Mouse (Mus musculus) heart, embryonic 10.5 days (tissue): ENCODE data around the gene Gm11568. TPM values are rescaled to one million over a fixed set of nuclear protein-coding genes. Genes with fewer than 3 reads are reported as not detected.

Experiments
- polyA plus RNA-seq: library from polyadenylated mRNA; unstranded; fragments of >200 nt; fragmentation: Nextera tagmentation; extraction: Ambion mirVana; gene quantifications from 2 replicates; pipeline ENCODE4 v1.2.1, GENCODE M21; 2016

Gm11568 gene
- polyA plus RNA-seq, 1 experiment from 2014 or later = not detected

Other genes starting within 250 kb of the Gm11568 start
- gene Gm11937, start 247.7 kb upstream of the Gm11568 start, polyA plus RNA-seq = not detected in 2 replicates
- not detected in 2 replicates for gene Krtap2-4, start 243.1 kb upstream of the Gm11568 start, polyA plus RNA-seq
- gene Gm11562, start 237.5 kb upstream of the Gm11568 start, polyA plus RNA-seq = not detected in 2 replicates
- gene Krtap4-1, start 229.7 kb upstream of the Gm11568 start, polyA plus RNA-seq = not detected in 2 replicates
- not detected in 2 replicates for gene Krtap4-2, start 222.8 kb upstream of the Gm11568 start, polyA plus RNA-seq
- not detected in 2 replicates for gene Krtap4-7, start 213.8 kb upstream of the Gm11568 start, polyA plus RNA-seq
- not detected in 2 replicates for gene Gm11555, start 207.7 kb upstream of the Gm11568 start, polyA plus RNA-seq
- not detected in 2 replicates for gene Gm11563, start 199.0 kb upstream of the Gm11568 start, polyA plus RNA-seq
- not detected in 2 replicates for gene Krtap4-6, start 192.0 kb upstream of the Gm11568 start, polyA plus RNA-seq
- gene Gm14190, start 167.2 kb upstream of the Gm11568 start, polyA plus RNA-seq = not detected in 2 replicates
- gene Gm14180, start 123.6 kb upstream of the Gm11568 start, polyA plus RNA-seq = not detected in 2 replicates
- gene Gm11595, start 85.0 kb upstream of the Gm11568 start, polyA plus RNA-seq = not detected in 2 replicates
- not detected in 2 replicates for gene Krtap4-8, start 77.2 kb upstream of the Gm11568 start, polyA plus RNA-seq
- gene Krtap4-9, start 72.7 kb upstream of the Gm11568 start, polyA plus RNA-seq = not detected in 2 replicates
- gene Gm11596, start 64.5 kb upstream of the Gm11568 start, polyA plus RNA-seq = not detected in 2 replicates
- not detected in 2 replicates for gene Gm11569, start 59.0 kb upstream of the Gm11568 start, polyA plus RNA-seq
- not detected in 2 replicates for gene Gm11554, start 53.5 kb upstream of the Gm11568 start, polyA plus RNA-seq
- not detected in 2 replicates for gene Krtap4-13, start 48.0 kb upstream of the Gm11568 start, polyA plus RNA-seq
- gene Gm11564, start 42.3 kb upstream of the Gm11568 start, polyA plus RNA-seq = not detected in 2 replicates
- gene 2300003K06Rik, start 19.9 kb upstream of the Gm11568 start, polyA plus RNA-seq = not detected in 2 replicates
- not detected in 2 replicates for gene Krtap4-16, start 6.3 kb upstream of the Gm11568 start, polyA plus RNA-seq
- not detected in 2 replicates for gene Gm11559, start 6.6 kb downstream of the Gm11568 start, polyA plus RNA-seq
- not detected in 2 replicates for gene Krtap9-1, start 15.5 kb downstream of the Gm11568 start, polyA plus RNA-seq
- not detected in 2 replicates for gene Gm11567, start 21.3 kb downstream of the Gm11568 start, polyA plus RNA-seq
- not detected in 2 replicates for gene Krtap31-1, start 50.0 kb downstream of the Gm11568 start, polyA plus RNA-seq
- gene Gm11565, start 56.8 kb downstream of the Gm11568 start, polyA plus RNA-seq = not detected in 2 replicates
- gene Krtap31-2, start 78.4 kb downstream of the Gm11568 start, polyA plus RNA-seq = not detected in 2 replicates
- gene Krtap9-5, start 90.6 kb downstream of the Gm11568 start, polyA plus RNA-seq = not detected in 2 replicates
- not detected in 2 replicates for gene Krtap29-1, start 121.1 kb downstream of the Gm11568 start, polyA plus RNA-seq
- gene Krtap16-1, start 128.7 kb downstream of the Gm11568 start, polyA plus RNA-seq = not detected in 2 replicates
- 0.30 TPM in 1 of 2 replicates, not detected in the other for gene Krtap17-1, start 136.1 kb downstream of the Gm11568 start, polyA plus RNA-seq
- not detected in 2 replicates for gene Krt33a, start 158.3 kb downstream of the Gm11568 start, polyA plus RNA-seq
- gene Krt33b, start 172.0 kb downstream of the Gm11568 start, polyA plus RNA-seq = not detected in 2 replicates
- gene Krt34, start 183.6 kb downstream of the Gm11568 start, polyA plus RNA-seq = not detected in 2 replicates
- gene Krt31, start 192.6 kb downstream of the Gm11568 start, polyA plus RNA-seq = not detected in 2 replicates
- gene Krt32, start 230.3 kb downstream of the Gm11568 start, polyA plus RNA-seq = not detected in 2 replicates
- not detected in 2 replicates for gene Krt35, start 238.3 kb downstream of the Gm11568 start, polyA plus RNA-seq
- 0.08 TPM in 1 of 2 replicates, not detected in the other for gene Krt36, start 247.7 kb downstream of the Gm11568 start, polyA plus RNA-seq